Mouse (Mus musculus): Measurements from ENCODE around the gene Brd2. TPM values are rescaled to one million over a fixed set of nuclear protein-coding genes. Genes with fewer than 3 reads are reported as not detected.

Brd2 gene
- total RNA-seq, 1 experiment from 2014 or later, result 418 TPM

GRCm38 (mm10) chr17:34137601-34138000 lies 15.2 kb upstream of the Brd2 start:
- no peak for ATAC-seq (replicated peaks in 1 of 2; ENCODE audit: insufficient read depth in 1 of 2, low FRiP score in 2 of 2, low TSS enrichment in 1 of 2, low read depth in 1 of 2, poor library complexity in 2 of 2, severe bottlenecking in 2 of 2)

GRCm38 (mm10) chr17:34135297-34136224 lies 13.1 kb upstream of the Brd2 start:
- ATAC-seq (replicated peaks in 1 of 2; ENCODE audit: insufficient read depth in 1 of 2, low FRiP score in 2 of 2, low TSS enrichment in 1 of 2, low read depth in 1 of 2, poor library complexity in 2 of 2, severe bottlenecking in 2 of 2), result peak; percentile 98 to 99

- ATAC-seq (replicated peaks in 1 of 2; ENCODE audit: insufficient read depth in 1 of 2, low FRiP score in 2 of 2, low TSS enrichment in 1 of 2, low read depth in 1 of 2, poor library complexity in 2 of 2, severe bottlenecking in 2 of 2), result no peak
These were observed 12.0 kb upstream of the Brd2 start for GRCm38 (mm10) chr17:34134451-34134850.

- no peak for ATAC-seq (replicated peaks in 1 of 2; ENCODE audit: insufficient read depth in 1 of 2, low FRiP score in 2 of 2, low TSS enrichment in 1 of 2, low read depth in 1 of 2, poor library complexity in 2 of 2, severe bottlenecking in 2 of 2)
These were observed 10.9 kb upstream of the Brd2 start for GRCm38 (mm10) chr17:34133289-34133688.

GRCm38 (mm10) chr17:34131911-34132310 lies 9.5 kb upstream of the Brd2 start:
- no peak for ATAC-seq (replicated peaks in 1 of 2; ENCODE audit: insufficient read depth in 1 of 2, low FRiP score in 2 of 2, low TSS enrichment in 1 of 2, low read depth in 1 of 2, poor library complexity in 2 of 2, severe bottlenecking in 2 of 2)

GRCm38 (mm10) chr17:34130073-34130947 lies 7.9 kb upstream of the Brd2 start:
- no peak for ATAC-seq (replicated peaks in 1 of 2; ENCODE audit: insufficient read depth in 1 of 2, low FRiP score in 2 of 2, low TSS enrichment in 1 of 2, low read depth in 1 of 2, poor library complexity in 2 of 2, severe bottlenecking in 2 of 2)

GRCm38 (mm10) chr17:34128944-34129791 lies 6.7 kb upstream of the Brd2 start:
- no peak for ATAC-seq (replicated peaks in 1 of 2; ENCODE audit: insufficient read depth in 1 of 2, low FRiP score in 2 of 2, low TSS enrichment in 1 of 2, low read depth in 1 of 2, poor library complexity in 2 of 2, severe bottlenecking in 2 of 2)

GRCm38 (mm10) chr17:34128264-34128937 lies 6.0 kb upstream of the Brd2 start:
- no peak for ATAC-seq (replicated peaks in 1 of 2; ENCODE audit: insufficient read depth in 1 of 2, low FRiP score in 2 of 2, low TSS enrichment in 1 of 2, low read depth in 1 of 2, poor library complexity in 2 of 2, severe bottlenecking in 2 of 2)

GRCm38 (mm10) chr17:34127475-34127874 lies 5.0 kb upstream of the Brd2 start:
- peak; percentile 63 to 70 for ATAC-seq (replicated peaks in 1 of 2; ENCODE audit: insufficient read depth in 1 of 2, low FRiP score in 2 of 2, low TSS enrichment in 1 of 2, low read depth in 1 of 2, poor library complexity in 2 of 2, severe bottlenecking in 2 of 2)

GRCm38 (mm10) chr17:34126826-34127420 lies 4.5 kb upstream of the Brd2 start:
- no peak for ATAC-seq (replicated peaks in 1 of 2; ENCODE audit: insufficient read depth in 1 of 2, low FRiP score in 2 of 2, low TSS enrichment in 1 of 2, low read depth in 1 of 2, poor library complexity in 2 of 2, severe bottlenecking in 2 of 2)

- no peak for ATAC-seq (replicated peaks in 1 of 2; ENCODE audit: insufficient read depth in 1 of 2, low FRiP score in 2 of 2, low TSS enrichment in 1 of 2, low read depth in 1 of 2, poor library complexity in 2 of 2, severe bottlenecking in 2 of 2)
These were observed 2.2 kb upstream of the Brd2 start for GRCm38 (mm10) chr17:34124649-34125048.

- no peak for ATAC-seq (replicated peaks in 1 of 2; ENCODE audit: insufficient read depth in 1 of 2, low FRiP score in 2 of 2, low TSS enrichment in 1 of 2, low read depth in 1 of 2, poor library complexity in 2 of 2, severe bottlenecking in 2 of 2)
These were observed 1.1 kb upstream of the Brd2 start for GRCm38 (mm10) chr17:34123518-34123917.

GRCm38 (mm10) chr17:34123111-34123510 lies 677 bp upstream of the Brd2 start:
- no peak for ATAC-seq (replicated peaks in 1 of 2; ENCODE audit: insufficient read depth in 1 of 2, low FRiP score in 2 of 2, low TSS enrichment in 1 of 2, low read depth in 1 of 2, poor library complexity in 2 of 2, severe bottlenecking in 2 of 2)

- no peak for ATAC-seq (replicated peaks in 1 of 2; ENCODE audit: insufficient read depth in 1 of 2, low FRiP score in 2 of 2, low TSS enrichment in 1 of 2, low read depth in 1 of 2, poor library complexity in 2 of 2, severe bottlenecking in 2 of 2)
These were observed 601 bp downstream of the Brd2 start for GRCm38 (mm10) chr17:34121879-34122187.

- ATAC-seq (replicated peaks in 1 of 2; ENCODE audit: insufficient read depth in 1 of 2, low FRiP score in 2 of 2, low TSS enrichment in 1 of 2, low read depth in 1 of 2, poor library complexity in 2 of 2, severe bottlenecking in 2 of 2), result no peak
These were observed 1.1 kb downstream of the Brd2 start for GRCm38 (mm10) chr17:34121172-34121878.

GRCm38 (mm10) chr17:34120814-34121171 lies 1.6 kb downstream of the Brd2 start:
- peak in 1 of 2 experiments; percentile 16; a peak in 2 of 4 replicates for ATAC-seq (replicated peaks in 1 of 2; ENCODE audit: insufficient read depth in 1 of 2, low FRiP score in 2 of 2, low TSS enrichment in 1 of 2, low read depth in 1 of 2, poor library complexity in 2 of 2, severe bottlenecking in 2 of 2)

Measured in hematopoietic stem cell, adult 5-6 weeks (primary cell).